Mouse (Mus musculus): ENCODE results near the gene Glb1.

The Glb1 gene

DNA sequence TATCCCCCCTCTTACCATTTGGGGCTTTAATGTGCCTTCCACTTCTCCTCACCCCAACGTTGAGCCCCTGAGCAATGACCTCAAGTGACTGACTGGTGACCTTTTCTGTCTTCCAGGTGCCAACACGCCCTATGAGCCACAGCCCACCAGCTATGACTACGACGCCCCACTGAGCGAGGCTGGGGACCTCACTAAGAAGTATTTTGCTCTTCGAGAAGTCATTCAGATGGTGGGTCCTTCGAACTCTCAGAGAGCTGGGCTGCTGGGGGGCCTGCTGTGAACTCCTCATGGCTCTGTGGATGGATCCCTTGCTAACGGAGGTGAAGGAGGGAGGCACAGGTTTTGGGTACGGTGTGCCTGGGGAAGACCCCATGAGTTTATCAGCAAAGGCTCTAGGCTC lies 42.0 kb downstream of the Glb1 start:
- DNase-seq (ENCODE audit: low spot score in 2 of 2), result no peak

- DNase-seq (ENCODE audit: low spot score in 2 of 2), result no peak
Measured at GRCm38 (mm10) chr9:114443351-114443750, 42.5 kb downstream of the Glb1 start.

DNA sequence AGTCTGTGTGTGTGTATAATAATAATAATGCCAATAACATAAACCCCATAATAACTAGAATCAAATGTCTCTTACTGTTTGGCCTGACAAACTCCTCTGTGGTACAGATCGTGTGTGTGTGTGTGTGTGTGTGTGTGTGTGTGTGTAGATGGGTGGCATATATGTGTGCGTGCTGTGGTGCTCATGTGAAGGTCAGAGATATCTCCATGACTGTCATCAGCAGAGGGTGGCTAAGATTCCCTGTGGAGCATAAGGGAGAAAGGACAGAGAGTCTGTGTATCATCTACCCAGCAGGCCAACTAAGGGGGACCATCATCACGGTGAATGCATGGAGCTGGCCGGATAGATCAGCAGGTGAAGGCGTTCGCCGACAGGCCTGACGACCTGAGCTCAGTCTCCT lies 46.0 kb downstream of the Glb1 start:
- DNase-seq (ENCODE audit: low spot score in 2 of 2), result no peak

DNA sequence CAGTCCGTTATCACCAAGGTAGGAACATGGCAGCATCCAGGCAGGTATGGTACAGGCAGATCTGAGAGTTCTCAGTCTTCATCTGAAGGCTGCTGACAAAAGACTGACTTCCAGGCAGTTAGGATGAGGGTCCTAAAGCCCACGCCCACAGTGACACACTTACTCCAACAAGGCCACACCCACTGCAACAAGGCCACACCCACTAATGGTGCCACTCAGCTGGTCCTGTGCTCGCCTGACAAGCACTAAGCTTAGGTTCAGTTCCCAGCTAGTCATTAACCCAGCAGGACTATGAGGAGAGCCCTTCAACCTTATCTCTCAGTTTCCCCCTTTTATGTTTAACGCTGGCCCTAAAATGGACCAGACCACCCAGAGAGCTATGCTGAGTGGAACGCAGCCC lies 47.8 kb downstream of the Glb1 start:
- DNase-seq (ENCODE audit: low spot score in 2 of 2), result no peak

DNA sequence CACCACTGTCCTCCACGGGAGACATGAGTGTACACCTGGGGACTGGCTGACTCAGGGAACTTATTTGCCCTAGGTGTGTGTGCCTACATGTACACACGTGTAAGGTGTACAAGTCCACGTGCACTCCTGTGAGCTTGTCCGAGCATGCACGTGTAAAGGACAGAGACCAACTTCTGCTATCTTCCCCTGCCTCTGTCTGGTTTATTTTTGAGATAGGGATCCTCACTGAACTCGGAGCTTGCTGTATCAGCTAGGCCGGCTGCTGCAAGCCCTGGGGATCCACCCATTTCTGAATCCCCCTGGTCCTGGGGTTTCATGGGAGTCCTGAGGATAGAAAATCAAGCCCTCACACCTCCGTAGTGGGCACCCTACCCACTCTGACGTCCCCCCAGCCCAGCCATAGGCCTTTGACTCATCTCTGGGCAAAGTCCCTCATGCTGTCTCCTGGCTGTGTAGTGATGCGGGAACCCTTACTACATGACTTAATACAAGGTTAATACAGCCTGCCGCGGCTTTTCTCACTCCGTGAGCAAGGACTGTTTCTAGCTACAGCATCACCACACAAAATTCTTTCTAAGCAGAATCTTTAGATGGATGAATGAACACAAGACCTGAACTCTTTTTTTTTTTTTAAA lies 48.4 kb downstream of the Glb1 start:
- DNase-seq (ENCODE audit: low spot score in 2 of 2), result no peak

DNA sequence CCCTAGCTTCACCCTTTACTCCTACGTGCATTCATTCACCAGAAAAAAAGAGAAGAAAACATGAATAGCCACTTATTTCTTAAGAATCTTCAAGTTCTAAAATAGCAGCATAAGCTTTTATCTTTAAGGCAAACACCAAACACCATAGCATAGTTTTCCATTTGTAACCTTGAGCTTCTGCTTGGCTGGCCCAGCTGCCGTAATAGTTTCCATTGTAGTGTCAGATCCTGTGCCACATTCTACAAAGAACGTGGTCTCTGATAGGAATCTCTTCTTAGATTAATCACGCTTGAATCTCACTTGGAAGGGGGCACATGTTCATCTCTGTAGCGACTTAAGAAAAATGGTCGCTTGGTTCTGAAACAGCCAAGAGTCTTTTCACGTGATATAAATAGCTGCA lies 50.7 kb downstream of the Glb1 start:
- DNase-seq (ENCODE audit: low spot score in 2 of 2), result no peak

DNA sequence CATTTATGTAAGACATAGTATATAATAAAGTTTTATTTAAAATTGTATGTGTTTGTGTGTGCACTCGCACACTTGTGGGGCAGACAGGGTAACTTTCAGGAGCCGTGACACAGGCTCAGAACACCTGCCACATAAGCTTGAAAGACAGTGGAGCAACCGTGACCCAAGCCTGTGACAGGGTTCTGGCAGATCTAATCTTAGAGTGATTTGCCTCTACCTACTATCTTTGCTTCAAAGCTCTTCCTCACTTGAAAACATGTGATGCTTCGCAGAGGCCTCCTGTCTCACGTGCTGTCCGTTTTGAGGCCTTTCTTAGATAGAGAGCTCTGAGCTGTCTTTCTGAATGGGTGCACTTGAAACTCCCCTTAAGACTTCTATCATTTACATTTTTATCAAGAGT lies 51.5 kb downstream of the Glb1 start:
- no peak for DNase-seq (ENCODE audit: low spot score in 2 of 2)

- no peak for DNase-seq (ENCODE audit: low spot score in 2 of 2)
Measured at GRCm38 (mm10) chr9:114455420-114455819, 54.5 kb downstream of the Glb1 start.

GRCm38 (mm10) chr9:114458436-114458835 lies 57.6 kb downstream of the Glb1 start:
- no peak for DNase-seq (ENCODE audit: low spot score in 2 of 2)

DNA sequence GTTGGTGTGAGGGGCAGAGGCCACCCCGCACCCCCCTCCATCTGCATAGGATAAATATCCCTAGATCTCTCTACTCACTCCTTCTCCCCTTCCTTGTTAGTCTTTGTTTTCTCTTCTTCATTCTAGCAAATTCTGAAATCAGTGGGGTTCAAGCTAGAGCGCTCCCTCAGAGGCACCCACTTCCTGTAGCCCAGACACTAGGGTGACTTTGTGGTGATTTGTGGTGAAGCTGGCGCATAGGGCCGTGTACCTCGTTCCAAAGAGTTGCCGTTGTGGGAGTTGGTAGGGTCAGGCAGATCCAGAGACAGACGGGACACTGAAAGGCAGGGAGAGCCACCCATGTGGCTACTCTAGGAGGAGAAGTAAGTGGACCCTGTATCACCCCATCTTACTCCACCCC lies 61.7 kb downstream of the Glb1 start:
- DNase-seq (ENCODE audit: low spot score in 2 of 2), result no peak

GRCm38 (mm10) chr9:114465442-114465841 lies 64.6 kb downstream of the Glb1 start:
- no peak for DNase-seq (ENCODE audit: low spot score in 2 of 2)

GRCm38 (mm10) chr9:114466871-114467270 lies 66.0 kb downstream of the Glb1 start:
- no peak for DNase-seq (ENCODE audit: low spot score in 2 of 2)

GRCm38 (mm10) chr9:114468217-114468616 lies 67.3 kb downstream of the Glb1 start:
- DNase-seq (ENCODE audit: low spot score in 2 of 2), result no peak

- DNase-seq (ENCODE audit: low spot score in 2 of 2), result no peak
Measured at GRCm38 (mm10) chr9:114468701-114469100, 67.8 kb downstream of the Glb1 start.

- no peak for DNase-seq (ENCODE audit: low spot score in 2 of 2)
Measured at GRCm38 (mm10) chr9:114471892-114472291, 71.0 kb downstream of the Glb1 start.

GRCm38 (mm10) chr9:114477019-114477418 lies 76.1 kb downstream of the Glb1 start:
- no peak for DNase-seq (ENCODE audit: low spot score in 2 of 2)

- no peak for DNase-seq (ENCODE audit: low spot score in 2 of 2)
Measured at GRCm38 (mm10) chr9:114480940-114481339, 80.1 kb downstream of the Glb1 start.

DNA sequence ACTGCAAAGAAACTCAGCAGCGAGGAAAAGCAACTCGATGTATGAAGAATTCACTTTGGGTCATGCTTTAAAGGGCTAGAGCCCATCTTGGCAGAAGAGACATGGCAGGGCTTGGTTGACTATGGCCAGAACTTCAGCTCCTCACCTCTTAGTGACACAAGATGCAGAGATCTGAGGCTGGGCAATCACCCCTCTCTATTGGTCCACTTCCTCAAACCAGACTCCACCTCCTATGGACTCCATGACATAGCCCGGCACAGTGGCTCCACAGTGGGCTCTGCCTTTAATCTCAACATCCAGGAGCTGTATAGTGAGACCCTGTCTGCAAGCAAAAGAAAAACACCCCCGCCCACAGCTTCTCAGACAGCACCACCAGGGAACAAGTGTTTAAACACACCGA lies 83.9 kb downstream of the Glb1 start:
- DNase-seq (ENCODE audit: low spot score in 2 of 2), result no peak

GRCm38 (mm10) chr9:114486808-114487207 lies 85.9 kb downstream of the Glb1 start:
- DNase-seq (ENCODE audit: low spot score in 2 of 2), result no peak

DNA sequence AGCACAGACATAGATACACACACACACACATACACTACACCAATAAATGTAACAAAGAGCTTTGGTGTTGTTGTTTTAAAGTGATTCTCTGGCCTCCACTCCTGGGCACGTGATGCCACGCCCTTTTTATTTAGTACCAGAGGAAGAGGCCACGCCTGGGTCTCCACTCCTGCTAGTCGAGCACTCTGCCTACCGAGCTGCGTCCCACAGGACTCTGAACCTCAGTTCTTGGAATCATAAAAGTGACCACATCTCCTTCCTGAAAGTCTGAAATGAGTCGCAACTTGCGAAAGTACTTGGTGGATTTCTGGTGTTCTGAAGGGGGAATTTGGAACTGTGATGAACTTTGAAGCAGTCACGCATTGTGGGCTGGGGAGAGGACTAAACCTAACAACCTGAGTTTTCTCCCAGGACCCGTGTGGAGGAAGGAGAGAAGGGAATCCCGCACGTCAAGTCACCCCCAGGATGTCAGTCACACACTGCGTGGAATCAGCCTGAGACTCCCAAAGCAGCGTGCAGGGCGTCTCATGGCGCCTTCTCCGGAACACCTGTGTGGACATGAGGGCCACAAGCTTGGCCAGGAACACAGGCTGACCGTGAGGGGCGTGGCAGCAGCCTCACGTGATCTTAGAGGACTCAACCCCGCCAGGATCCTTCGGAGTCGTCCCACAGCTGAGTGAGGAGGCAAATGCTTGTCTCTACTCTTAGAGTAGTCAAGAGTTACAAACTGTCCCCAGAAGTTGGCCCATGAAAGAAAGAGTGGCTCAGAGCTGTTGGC lies 86.8 kb downstream of the Glb1 start:
- DNase-seq (ENCODE audit: low spot score in 2 of 2), result no peak

DNA sequence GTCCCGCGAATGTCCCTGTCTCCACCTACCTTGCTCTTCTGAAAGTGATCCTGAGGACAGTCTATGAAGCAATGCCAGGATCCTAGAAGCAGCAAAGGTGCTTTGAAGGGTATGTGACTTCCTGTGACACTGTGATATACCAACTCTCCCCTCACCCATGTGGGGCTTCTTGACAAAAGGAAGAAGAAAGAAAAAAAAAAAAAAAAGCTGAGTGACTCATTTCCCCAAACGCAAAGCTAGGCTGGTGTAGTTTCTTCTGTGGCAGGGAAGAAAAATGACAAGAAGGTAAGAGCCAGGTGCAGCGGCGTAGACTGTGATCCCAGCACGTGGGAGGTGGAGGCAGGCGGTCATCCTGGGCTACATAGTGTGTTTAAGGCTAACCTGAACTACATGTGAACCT lies 95.6 kb downstream of the Glb1 start:
- no peak for DNase-seq (ENCODE audit: low spot score in 2 of 2)

DNA sequence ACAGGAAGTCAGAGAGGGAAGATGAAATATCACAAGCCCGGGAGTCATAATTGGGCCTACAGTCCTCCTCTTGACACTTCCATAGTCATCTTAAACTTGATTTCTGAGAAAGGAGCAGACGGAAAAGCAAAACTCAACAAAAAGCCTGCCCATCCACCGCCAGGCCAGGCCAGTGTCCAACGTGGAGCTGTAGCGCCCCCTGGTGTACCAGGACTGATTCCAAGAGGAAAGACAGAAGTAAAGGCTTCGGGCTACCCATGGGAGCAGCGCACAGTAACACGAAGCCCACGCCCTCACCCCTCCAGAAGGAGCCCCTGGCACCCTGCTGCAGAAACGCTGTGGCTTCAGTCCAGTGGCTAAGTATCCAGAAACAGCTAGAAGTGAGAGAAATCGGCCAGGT lies 97.3 kb downstream of the Glb1 start:
- DNase-seq (ENCODE audit: low spot score in 2 of 2), result peak; percentile 40 to 73

GRCm38 (mm10) chr9:114499783-114500515 lies 99.1 kb downstream of the Glb1 start:
- DNase-seq (ENCODE audit: low spot score in 2 of 2), result peak in 1 of 2 experiments; percentile 33
